Mouse (Mus musculus): ENCODE measurements at regions not wholly inside any gene's neighbourhood (a gene's known extent, or its start where the extent isn't known, plus 50 kb on each side); places are given as distances from the start of the nearest gene placed in this dataset.

GRCm38 (mm10) chr7:88959332-88960124 lies 444.5 kb downstream of the Tmem135 start:
- DNase-seq (ENCODE audit: low read depth, low spot score), result no peak

DNA sequence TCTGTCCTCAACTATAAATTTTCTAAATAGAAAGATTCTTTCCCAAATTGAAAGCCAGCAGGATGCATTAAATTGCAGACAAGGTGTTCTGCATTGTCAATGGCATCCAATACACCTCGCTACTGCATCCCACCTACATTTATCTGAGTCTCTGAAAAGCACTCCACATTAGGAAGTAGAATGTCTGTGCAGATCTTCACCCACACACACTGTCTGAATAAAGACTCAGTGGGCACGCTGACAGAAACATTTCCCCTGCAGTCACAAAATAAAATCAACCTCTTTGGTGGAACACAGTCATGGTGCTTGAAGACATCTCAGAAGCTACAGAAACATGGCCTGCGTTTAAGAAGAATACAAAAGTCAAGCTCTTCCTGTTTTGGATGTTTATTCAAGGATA lies 449.0 kb downstream of the Tmem135 start:
- DNase-seq (ENCODE audit: low read depth, low spot score), result no peak

GRCm38 (mm10) chr7:88945338-88945737 lies 458.7 kb downstream of the Tmem135 start:
- DNase-seq (ENCODE audit: low read depth, low spot score), result no peak

DNA sequence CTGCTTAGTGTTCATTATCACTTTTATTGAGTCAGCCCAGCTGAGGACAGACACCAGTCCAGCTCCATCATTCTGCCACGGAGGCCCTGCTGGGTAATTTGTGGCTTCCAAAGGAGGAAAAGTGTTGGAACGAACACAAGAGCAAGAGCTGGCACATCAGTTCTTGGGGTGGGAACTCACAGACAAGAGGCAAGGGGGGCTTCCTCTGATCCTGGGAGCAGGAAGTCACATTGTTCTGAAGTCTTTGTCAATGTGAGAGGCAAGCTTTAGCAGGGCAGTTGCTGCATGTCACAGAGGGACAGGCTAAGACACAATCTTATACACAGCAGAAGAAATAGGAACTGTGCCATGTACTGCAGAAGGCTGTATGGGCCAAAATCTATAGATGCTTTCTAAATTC lies 459.1 kb downstream of the Tmem135 start:
- DNase-seq (ENCODE audit: low read depth, low spot score), result no peak

- DNase-seq (ENCODE audit: low read depth, low spot score), result no peak
These were observed 462.6 kb downstream of the Tmem135 start for GRCm38 (mm10) chr7:88941246-88941910.

GRCm38 (mm10) chr7:88940196-88940595 lies 463.8 kb downstream of the Tmem135 start:
- DNase-seq (ENCODE audit: low read depth, low spot score), result no peak

DNA sequence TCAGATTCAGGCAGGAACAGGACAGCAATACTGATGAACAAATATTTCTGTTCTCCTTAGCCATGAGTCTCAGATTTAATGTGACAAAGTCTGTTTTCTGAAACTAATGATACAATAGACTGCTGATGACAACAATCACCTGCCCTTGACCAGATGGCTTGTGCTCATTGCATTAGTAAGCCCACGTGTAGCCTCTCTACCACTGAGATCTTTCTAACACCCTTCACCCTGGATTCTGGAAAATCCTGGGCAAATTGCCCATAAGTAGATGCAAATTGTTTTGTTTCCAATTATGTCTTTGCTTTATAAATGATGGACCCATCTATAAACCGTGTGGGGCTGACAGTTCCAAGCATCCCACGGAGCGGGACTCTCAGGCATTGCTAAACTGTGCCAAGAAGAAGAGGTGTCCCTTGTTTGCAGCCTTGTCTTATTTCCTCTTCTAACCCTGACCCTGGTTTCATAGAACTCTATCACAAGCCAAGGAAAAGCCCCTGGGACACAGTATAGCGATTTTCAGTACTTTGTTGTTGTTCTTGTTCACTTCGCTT lies 475.7 kb downstream of the Tmem135 start:
- no peak for DNase-seq (ENCODE audit: low read depth, low spot score)

All from ZHBTc4 (cell line).